Mouse (Mus musculus) MEL (cell line): ENCODE results near the gene Ppp1r27. TPM values are rescaled to one million over a fixed set of nuclear protein-coding genes. Genes with fewer than 3 reads are reported as not detected.

Experiments
- DNase-seq: peaks from one replicate; pipeline ENCODE4 v3.0.0; 2011; ENCODE audit warnings: low read depth, low spot score
- H3K27ac ChIP-seq: 2 replicates; pipeline ENCODE4 v1.5.1; 2012; ENCODE audit warnings: low read depth, mild to moderate bottlenecking, control low read depth, low read length, moderate library complexity; ENCODE audit not compliant: control insufficient read depth
- H3K27me3 ChIP-seq, 2 experiments: fragments of 150-350 bp in 1 of 2; sonication (generic) in 1 of 2; 2 replicates each; pipeline ENCODE4 v1.6.1; 2012; ENCODE audit warnings: low read length in 2 of 2, mild to moderate bottlenecking in 2 of 2, improper control_type of control experiment in 1 of 2, moderate library complexity in 1 of 2; ENCODE audit not compliant: insufficient read depth in 2 of 2, control insufficient read depth in 1 of 2
- H3K36me3 ChIP-seq, 2 experiments: 2 replicates each; pipeline ENCODE4 v1.6.1; 2012 to 2014; ENCODE audit warnings: low read length in 2 of 2, improper control_type of control experiment in 1 of 2, inconsistent platforms in 1 of 2, mild to moderate bottlenecking in 1 of 2; ENCODE audit not compliant: insufficient read depth in 2 of 2, control insufficient read depth in 1 of 2
- H3K4me1 ChIP-seq, 2 experiments: fragments of 150-350 bp in 1 of 2; sonication (generic) in 1 of 2; 2 replicates each; pipeline ENCODE4 v1.6.1; 2012; ENCODE audit warnings: low read length in 2 of 2, improper control_type of control experiment in 1 of 2, mild to moderate bottlenecking in 1 of 2; ENCODE audit not compliant: insufficient read depth in 2 of 2, control insufficient read depth in 1 of 2
- H3K4me3 ChIP-seq, 2 experiments: fragments of 150-350 bp in 1 of 2; sonication (generic) in 1 of 2; 2 replicates each; pipeline ENCODE4 v1.5.1; 2012; ENCODE audit warnings: low read depth in 2 of 2, low read length in 2 of 2, mild to moderate bottlenecking in 2 of 2, moderate library complexity in 2 of 2, control low read depth in 1 of 2, improper control_type of control experiment in 1 of 2; ENCODE audit not compliant: control insufficient read depth in 1 of 2, insufficient read depth in 1 of 2
- H3K79me2 ChIP-seq: 2 replicates; pipeline ENCODE4 v1.6.1; 2012; ENCODE audit warnings: mild to moderate bottlenecking, low read length, moderate library complexity; ENCODE audit not compliant: control insufficient read depth, poor library complexity, insufficient read depth
- H3K9ac ChIP-seq: 2 replicates; pipeline ENCODE4 v1.6.1; 2012; ENCODE audit warnings: low read depth, mild to moderate bottlenecking, control low read depth, low read length, moderate library complexity; ENCODE audit not compliant: control insufficient read depth, poor library complexity, severe bottlenecking
- H3K9me3 ChIP-seq: fragments of 150-350 bp; sonication (generic); replicated peaks from 2 replicates; pipeline ENCODE4 v1.6.1; 2012; ENCODE audit warnings: mild to moderate bottlenecking, low read length, improper control_type of control experiment, moderate library complexity; ENCODE audit not compliant: insufficient read depth
- BHLHE40 ChIP-seq: IDR thresholded peaks from 2 replicates; pipeline ENCODE4 v1.6.1; 2012; ENCODE audit warnings: low read depth, mild to moderate bottlenecking, inconsistent platforms, low read length, improper control_type of control experiment, borderline replicate concordance
- CHD1 ChIP-seq: IDR thresholded peaks from 2 replicates; pipeline ENCODE4 v1.6.1; 2012; ENCODE audit warnings: low read depth, mild to moderate bottlenecking, inconsistent platforms, low read length, improper control_type of control experiment
- CHD2 ChIP-seq: IDR thresholded peaks from 2 replicates; pipeline ENCODE4 v1.6.1; 2011; ENCODE audit warnings: low read length, improper control_type of control experiment
- E2F4 ChIP-seq: IDR thresholded peaks from 2 replicates; pipeline ENCODE4 v1.6.1; 2011; ENCODE audit warnings: low read depth, low read length, improper control_type of control experiment, borderline replicate concordance
- ELF1 ChIP-seq: IDR thresholded peaks from 2 replicates; pipeline ENCODE4 v1.6.1; 2014; ENCODE audit warnings: low read depth, mild to moderate bottlenecking, inconsistent platforms, low read length, improper control_type of control experiment, moderate library complexity
- EP300 ChIP-seq, 2 experiments: IDR thresholded peaks; 2 replicates each; pipeline ENCODE4 v1.6.1; 2011; ENCODE audit warnings: improper control_type of control experiment in 2 of 2, low read length in 2 of 2, low read depth in 1 of 2, mild to moderate bottlenecking in 1 of 2
- ETS1 ChIP-seq: IDR thresholded peaks from 2 replicates; pipeline ENCODE4 v1.6.1; 2012; ENCODE audit warnings: low read depth, mild to moderate bottlenecking, inconsistent platforms, low read length, improper control_type of control experiment, moderate library complexity
- GABPA ChIP-seq: IDR thresholded peaks from 2 replicates; pipeline ENCODE4 v1.6.1; 2012; ENCODE audit warnings: low read depth, mild to moderate bottlenecking, inconsistent platforms, low read length, improper control_type of control experiment, moderate library complexity
- HCFC1 ChIP-seq: IDR thresholded peaks from 2 replicates; pipeline ENCODE4 v1.6.1; 2012; ENCODE audit warnings: low read depth, mild to moderate bottlenecking, inconsistent platforms, low read length, improper control_type of control experiment, moderate library complexity
- KAT2A ChIP-seq: conservative IDR thresholded peaks from 2 replicates; pipeline ENCODE4 v1.6.1; 2012; ENCODE audit warnings: low read depth, low read length, improper control_type of control experiment, inconsistent platforms
- MAFK ChIP-seq: IDR thresholded peaks from 2 replicates; pipeline ENCODE4 v1.6.1; 2011; ENCODE audit warnings: low read depth, mild to moderate bottlenecking, low read length, improper control_type of control experiment, borderline replicate concordance
- MAX ChIP-seq: IDR thresholded peaks from 2 replicates; pipeline ENCODE4 v1.6.1; 2011; ENCODE audit warnings: low read length, improper control_type of control experiment
- MEF2A ChIP-seq: IDR thresholded peaks from 2 replicates; pipeline ENCODE4 v1.6.1; 2014; ENCODE audit warnings: low read depth, mild to moderate bottlenecking, inconsistent platforms, low read length, improper control_type of control experiment; ENCODE audit not compliant: poor library complexity, insufficient replicate concordance, severe bottlenecking; ENCODE audit errors: extremely low read depth
- MXI1 ChIP-seq: IDR thresholded peaks from 2 replicates; pipeline ENCODE4 v1.6.1; 2011; ENCODE audit warnings: mild to moderate bottlenecking, low read depth, low read length, improper control_type of control experiment
- MYB ChIP-seq: IDR thresholded peaks from 2 replicates; pipeline ENCODE4 v1.6.1; 2011; ENCODE audit warnings: mild to moderate bottlenecking, low read depth, low read length, improper control_type of control experiment
- MYC ChIP-seq: IDR thresholded peaks from 2 replicates; pipeline ENCODE4 v1.6.1; 2011; ENCODE audit warnings: low read depth, mild to moderate bottlenecking, low read length, improper control_type of control experiment, moderate library complexity
- NELFE ChIP-seq: IDR thresholded peaks from 2 replicates; pipeline ENCODE4 v1.6.1; 2011; ENCODE audit warnings: low read depth, low read length, improper control_type of control experiment
- NRF1 ChIP-seq: IDR thresholded peaks from 2 replicates; pipeline ENCODE4 v1.6.1; 2014; ENCODE audit warnings: low read depth, mild to moderate bottlenecking, inconsistent platforms, low read length, improper control_type of control experiment, moderate library complexity; ENCODE audit not compliant: poor library complexity, insufficient read depth, severe bottlenecking
- POLR2A ChIP-seq, 2 experiments: IDR thresholded peaks; 2 replicates each; pipeline ENCODE4 v1.6.1; 2011 to 2012; ENCODE audit warnings: low read length in 2 of 2, mild to moderate bottlenecking in 2 of 2, control low read depth in 1 of 2, improper control_type of control experiment in 1 of 2, low read depth in 1 of 2, moderate library complexity in 1 of 2; ENCODE audit not compliant: control insufficient read depth in 1 of 2, insufficient read depth in 1 of 2, poor library complexity in 1 of 2
- POLR2AphosphoS2 ChIP-seq: IDR thresholded peaks from 2 replicates; pipeline ENCODE4 v1.6.1; 2011; ENCODE audit warnings: low read length, improper control_type of control experiment
- RAD21 ChIP-seq: IDR thresholded peaks from 2 replicates; pipeline ENCODE4 v1.6.1; 2011; ENCODE audit warnings: mild to moderate bottlenecking, low read depth, low read length, improper control_type of control experiment
- RCOR1 ChIP-seq: IDR thresholded peaks from 2 replicates; pipeline ENCODE4 v1.6.1; 2012; ENCODE audit warnings: low read depth, mild to moderate bottlenecking, inconsistent platforms, low read length, improper control_type of control experiment
- SIN3A ChIP-seq: IDR thresholded peaks from 2 replicates; pipeline ENCODE4 v1.6.1; 2012; ENCODE audit warnings: low read length, improper control_type of control experiment, inconsistent platforms
- SMC3 ChIP-seq: IDR thresholded peaks from 2 replicates; pipeline ENCODE4 v1.6.1; 2011; ENCODE audit warnings: low read depth, low read length, improper control_type of control experiment
- TBP ChIP-seq: IDR thresholded peaks from 2 replicates; pipeline ENCODE4 v1.8.0; 2011; ENCODE audit warnings: low read depth, low read length, improper control_type of control experiment
- TCF12 ChIP-seq: IDR thresholded peaks from 2 replicates; pipeline ENCODE4 v1.6.1; 2014; ENCODE audit warnings: low read depth, mild to moderate bottlenecking, inconsistent platforms, low read length, improper control_type of control experiment, moderate library complexity
- UBTF ChIP-seq: IDR thresholded peaks from 2 replicates; pipeline ENCODE4 v1.6.1; 2012; ENCODE audit warnings: low read depth, mild to moderate bottlenecking, inconsistent platforms, low read length, improper control_type of control experiment, moderate library complexity, borderline replicate concordance; ENCODE audit not compliant: insufficient read depth
- ZC3H11A ChIP-seq: IDR thresholded peaks from 2 replicates; pipeline ENCODE4 v1.6.1; 2012; ENCODE audit warnings: low read depth, mild to moderate bottlenecking, inconsistent platforms, low read length, improper control_type of control experiment
- ZKSCAN1 ChIP-seq: IDR thresholded peaks from 2 replicates; pipeline ENCODE4 v1.6.1; 2012; ENCODE audit warnings: low read depth, mild to moderate bottlenecking, inconsistent platforms, low read length, improper control_type of control experiment, moderate library complexity
- polyA plus RNA-seq, 2 experiments: library from polyadenylated mRNA; stranded (reverse) in 1 of 2; unstranded in 1 of 2; fragments of >175 nt in 1 of 2; fragments of >200 nt in 1 of 2; gene quantifications; 2 replicates each; pipeline versions ENCODE4 v1.2.1 to v1.2.4; 2012; ENCODE audit warnings: low replicate concordance in 2 of 2, low read depth in 1 of 2; ENCODE audit not compliant: insufficient read length in 2 of 2, insufficient read depth in 1 of 2, missing spikeins in 1 of 2
- total RNA-seq: library from RNA; depleted of rRNA; stranded (reverse); fragments of 300-350 nt; gene quantifications from 2 replicates; pipeline ENCODE4 v1.2.3, GENCODE M21; 2012

Gene Ppp1r27
- total and polyA plus RNA-seq, 3 experiments = not detected

DNA sequence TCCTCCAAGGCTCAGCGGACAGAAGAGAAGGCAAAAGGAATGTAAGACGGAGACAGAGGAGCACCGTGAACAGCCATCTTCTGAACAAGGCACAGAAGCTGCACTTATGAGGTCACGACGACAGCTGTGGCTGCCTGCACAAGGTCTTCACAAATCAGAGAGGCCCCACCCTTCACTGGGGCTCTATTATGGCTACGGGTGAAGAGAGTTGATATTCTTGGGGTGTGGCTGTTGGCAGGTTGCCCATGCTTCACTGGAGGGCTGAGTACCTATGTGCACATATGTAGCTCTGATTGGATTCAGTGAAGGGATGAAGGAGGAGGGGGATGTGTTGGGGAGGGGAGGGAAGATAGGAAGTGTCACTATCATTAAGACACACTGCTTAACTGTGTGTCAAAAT lies 32.4 kb downstream of the Ppp1r27 start:
- Histone ChIP-seq H3K4me3 (no peak overlapping the region), H3K27me3 (no peaks in the 10 kb centered on the region), H3K27ac (no peak overlapping the region), H3K9me3 (no peaks in the 10 kb centered on the region), H3K79me2 (no peaks in the 10 kb centered on the region), H3K4me1 (peaks cover 5 to 11% of the 10 kb centered on the region in 2 experiments), H3K9ac (no peak overlapping the region), H3K36me3 (peaks cover 0 to 8% of the 10 kb centered on the region in 2 experiments; a peak in 2 of 4 replicates)
- peak; percentile 88 for DNase-seq
- TF ChIP-seq MAFK (no peak), MYC (no peak), ELF1 (no peak), MEF2A (no peak), RAD21 (no peak), NELFE (no peak), EP300 (IDR thresholded peaks at IDR 0.05; ENCODE audit: low read depth in 1 of 2, low read length in 2 of 2) (peak in 1 of 2 experiments; percentile 59; a peak in 2 of 4 replicates), TCF12 (peak; percentile 35; the same call in 1 of the 2 replicates), POLR2A (IDR thresholded peaks at IDR 0.05; ENCODE audit: control insufficient read depth in 1 of 2, insufficient read depth in 1 of 2, low read depth in 1 of 2, low read length in 2 of 2, poor library complexity in 1 of 2) (no peak), ZKSCAN1 (no peak), ZC3H11A (no peak), MAX (no peak; the same call in 1 of the 2 replicates), BHLHE40 (no peak), E2F4 (no peak), GABPA (no peak), ETS1 (peak; percentile 75; the same call in 1 of the 2 replicates), SIN3A (no peak), CHD2 (no peak), TBP (no peak), RCOR1 (peak; percentile 89), MXI1 (no peak)

- Histone ChIP-seq H3K4me1 (peaks cover 5 to 11% of the 10 kb centered on the region in 2 experiments), H3K36me3 (peaks cover 0 to 8% of the 10 kb centered on the region in 2 experiments; a peak in 2 of 4 replicates), H3K9me3 (no peaks in the 10 kb centered on the region), H3K27me3 (no peaks in the 10 kb centered on the region), H3K27ac (no peak overlapping the region), H3K79me2 (no peaks in the 10 kb centered on the region)
- peak; percentile 42 for DNase-seq
- TF ChIP-seq ETS1 (no peak), RAD21 (no peak), UBTF (no peak), HCFC1 (no peak), POLR2AphosphoS2 (no peak), EP300 (IDR thresholded peaks at IDR 0.05; ENCODE audit: low read depth in 1 of 2, low read length in 2 of 2) (no peak), RCOR1 (no peak), KAT2A (no peak), TCF12 (no peak), SMC3 (no peak), NRF1 (no peak), CHD1 (no peak), MYB (no peak)
- TF ChIP-seq, all 39 proteins: peak for 0
- H3K9ac ChIP-seq = no peak overlapping the region
- no peak overlapping the region for H3K4me3 ChIP-seq
Measured at GRCm38 (mm10) chr11:120518027-120518426, 32.9 kb downstream of the Ppp1r27 start.
